Mouse (Mus musculus): ENCODE data around the gene Hoxc5. TPM values are rescaled to one million over a fixed set of nuclear protein-coding genes. Genes with fewer than 3 reads are reported as not detected.

Gene Hoxc5
- total RNA-seq, 2 experiments from 2014 or later = not detected

- 0 out of 2 replicates have a peak, but pooled peaks have one; percentile 42 for ATAC-seq (replicated peaks; ENCODE audit: poor library complexity)
These were observed 67.0 kb downstream of the Hoxc5 start for GRCm38 (mm10) chr15:103034043-103034806.

- ATAC-seq (replicated peaks; ENCODE audit: poor library complexity) = no peak
These were observed 67.7 kb downstream of the Hoxc5 start for GRCm38 (mm10) chr15:103034807-103035547.

- ATAC-seq (replicated peaks; ENCODE audit: poor library complexity) = no peak
These were observed 68.3 kb downstream of the Hoxc5 start for GRCm38 (mm10) chr15:103035548-103035881.

DNA sequence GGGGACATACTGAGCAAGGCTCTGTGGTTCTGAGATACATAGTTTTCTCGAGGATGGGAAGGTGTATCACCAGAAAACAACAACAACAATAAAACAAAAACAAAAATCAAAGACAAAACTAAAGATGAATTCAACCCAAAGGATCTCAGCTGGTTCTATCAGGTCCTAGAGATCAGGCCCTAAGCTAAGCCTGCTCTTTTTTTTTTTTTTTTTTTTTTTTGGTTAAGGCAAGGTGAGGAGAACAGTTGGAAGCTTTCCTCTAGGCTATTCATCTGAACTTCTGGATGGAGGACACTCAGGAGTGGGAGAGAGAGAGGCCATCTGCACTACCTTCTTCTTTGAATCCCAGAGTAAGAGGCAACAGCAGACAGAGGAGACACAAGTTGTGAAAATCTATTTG, 70.3 kb downstream of the Hoxc5 start:
- no peak for ATAC-seq (replicated peaks; ENCODE audit: poor library complexity)

GRCm38 (mm10) chr15:103038701-103039480, 71.6 kb downstream of the Hoxc5 start:
- no peak for ATAC-seq (replicated peaks; ENCODE audit: poor library complexity)

- ATAC-seq (replicated peaks; ENCODE audit: poor library complexity) = no peak
These were observed 72.4 kb downstream of the Hoxc5 start for GRCm38 (mm10) chr15:103039609-103040008.

DNA sequence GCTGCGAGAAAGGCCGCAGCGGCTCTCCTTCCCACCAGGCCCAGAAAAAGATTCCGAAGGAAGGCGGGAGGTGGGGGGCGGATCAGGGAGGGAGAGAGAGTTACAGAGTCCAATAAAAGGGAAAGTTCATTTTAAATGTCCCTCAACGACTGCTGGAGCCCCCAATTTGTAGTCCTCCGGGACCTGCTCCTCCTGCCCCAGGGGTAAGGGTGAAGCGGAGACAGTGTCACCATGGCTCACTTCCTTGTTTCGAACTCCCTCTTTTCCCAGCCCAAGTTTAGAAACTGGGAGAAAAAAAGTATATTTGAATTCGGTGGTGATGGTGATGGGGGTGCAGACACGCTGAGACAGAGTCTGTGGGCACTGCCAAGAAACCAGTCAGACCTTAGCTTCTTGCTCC, 73.4 kb downstream of the Hoxc5 start:
- ATAC-seq (replicated peaks; ENCODE audit: poor library complexity) = no peak

GRCm38 (mm10) chr15:103041613-103042012, 74.4 kb downstream of the Hoxc5 start:
- no peak for ATAC-seq (replicated peaks; ENCODE audit: poor library complexity)

- ATAC-seq (replicated peaks; ENCODE audit: poor library complexity) = no peak
These were observed 75.0 kb downstream of the Hoxc5 start for GRCm38 (mm10) chr15:103042209-103042608.

DNA sequence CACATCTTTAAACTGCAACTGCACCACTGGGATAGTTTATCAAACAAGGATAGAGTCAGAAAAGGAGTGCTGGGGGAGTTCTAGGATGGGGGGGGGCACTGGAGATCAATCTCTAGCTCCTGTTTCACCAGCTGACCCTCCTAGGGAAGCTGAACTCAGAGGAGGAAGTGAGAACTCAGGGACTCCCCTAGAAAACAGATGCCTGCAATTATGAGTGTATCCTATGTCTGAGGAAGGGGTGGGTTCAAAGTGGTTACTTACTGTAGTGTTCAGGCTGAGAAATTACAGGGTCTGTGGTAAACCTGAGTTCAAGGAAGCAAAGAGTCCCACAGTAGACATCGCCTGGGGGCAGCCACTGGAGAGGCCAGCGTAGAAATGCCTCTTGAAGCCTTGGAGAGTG, 84.4 kb downstream of the Hoxc5 start:
- ATAC-seq (replicated peaks; ENCODE audit: poor library complexity) = 0 out of 2 replicates have a peak, but pooled peaks have one; percentile 20

DNA sequence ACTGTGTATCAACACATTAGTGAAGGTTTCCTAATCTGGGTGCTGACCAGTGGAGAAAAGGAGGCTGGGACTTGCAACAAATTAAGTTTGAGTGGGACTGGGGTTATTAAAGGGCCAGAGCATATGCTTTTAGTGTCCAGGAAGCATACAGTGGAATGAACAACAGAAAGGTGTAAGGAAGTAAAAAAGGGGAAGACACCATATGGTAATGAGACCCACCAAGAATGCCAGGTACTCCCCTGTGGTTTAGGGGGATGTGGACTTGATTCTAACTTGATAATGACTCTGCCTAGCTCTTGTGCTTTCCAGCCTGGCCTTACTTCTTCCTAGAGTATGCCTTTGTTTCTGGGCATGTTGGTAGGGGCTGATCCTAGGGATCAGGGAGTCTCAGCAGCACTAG, 86.0 kb downstream of the Hoxc5 start:
- no peak for ATAC-seq (replicated peaks; ENCODE audit: poor library complexity)

DNA sequence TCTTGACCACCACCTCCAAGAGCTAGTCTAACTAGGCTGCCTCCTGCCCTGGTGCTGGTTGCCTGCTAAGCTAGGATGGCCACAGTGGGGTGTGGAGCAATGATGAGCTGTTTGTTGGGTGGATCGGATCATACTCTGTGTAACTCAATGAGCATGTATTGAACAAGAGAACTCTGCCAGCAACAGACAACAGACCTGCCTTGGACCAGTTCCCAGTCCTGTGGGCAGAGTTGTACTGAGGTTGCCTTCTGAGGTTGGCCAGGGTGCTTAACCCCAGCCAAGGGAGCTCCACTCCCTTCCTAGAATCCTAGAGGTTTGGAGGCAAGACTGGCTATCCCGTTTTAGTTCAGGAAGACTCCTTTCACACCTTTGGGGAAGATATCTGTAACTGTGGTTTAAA, 89.2 kb downstream of the Hoxc5 start:
- ATAC-seq (replicated peaks; ENCODE audit: poor library complexity) = no peak

DNA sequence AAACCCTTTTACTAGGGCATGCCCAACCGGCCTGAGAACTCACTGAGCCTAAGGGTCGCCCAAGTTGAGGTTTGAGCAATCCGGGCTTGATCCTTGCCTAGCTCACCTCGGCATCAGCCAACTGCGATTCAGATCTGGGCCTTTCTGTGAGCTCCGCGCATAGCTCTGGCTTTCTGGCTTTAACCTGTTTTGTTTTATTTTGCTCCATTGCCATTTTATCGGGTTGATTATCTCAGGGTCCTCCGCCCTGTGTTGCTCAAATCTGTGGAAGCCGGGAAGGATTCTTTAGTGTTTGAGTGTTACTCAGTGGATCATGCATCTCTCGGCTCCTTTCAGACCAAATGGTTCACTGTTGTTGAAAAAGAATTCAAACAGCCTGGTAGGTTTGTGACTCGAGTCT, 91.5 kb downstream of the Hoxc5 start:
- ATAC-seq (replicated peaks; ENCODE audit: poor library complexity) = no peak

DNA sequence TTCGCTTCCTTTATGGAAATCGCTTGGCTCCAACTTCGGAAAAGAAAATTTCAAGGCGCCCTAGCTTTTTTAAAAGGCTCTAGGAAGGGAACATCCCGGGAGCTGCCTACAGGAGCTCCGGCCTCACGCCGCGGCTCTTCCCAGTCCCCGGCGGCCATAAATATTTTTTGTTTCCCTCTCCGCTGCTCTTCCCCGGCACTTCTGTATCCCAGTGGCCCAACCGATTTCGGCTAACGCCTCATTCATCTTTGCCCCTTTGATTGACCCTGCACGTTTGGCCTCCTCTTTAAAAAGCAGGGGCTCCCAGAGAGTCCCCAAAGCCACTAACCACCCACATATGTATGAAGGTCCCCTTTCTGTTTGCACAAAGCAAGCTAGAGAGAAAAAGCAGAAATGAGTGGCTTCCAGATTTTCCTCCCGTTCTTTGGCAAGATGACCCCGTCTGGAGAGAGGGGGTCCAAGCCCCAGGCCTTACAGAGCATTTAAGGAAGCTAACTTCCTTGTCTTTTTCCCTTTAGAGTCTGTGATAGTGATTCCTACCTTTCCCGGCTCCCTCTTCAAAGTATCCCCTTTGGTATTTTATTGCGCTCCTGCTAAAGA, 92.2 kb downstream of the Hoxc5 start:
- ATAC-seq (replicated peaks; ENCODE audit: poor library complexity) = no peak

GRCm38 (mm10) chr15:103060021-103060340, 92.7 kb downstream of the Hoxc5 start:
- ATAC-seq (replicated peaks; ENCODE audit: poor library complexity) = no peak

GRCm38 (mm10) chr15:103060341-103061130, 93.3 kb downstream of the Hoxc5 start:
- no peak for ATAC-seq (replicated peaks; ENCODE audit: poor library complexity)

DNA sequence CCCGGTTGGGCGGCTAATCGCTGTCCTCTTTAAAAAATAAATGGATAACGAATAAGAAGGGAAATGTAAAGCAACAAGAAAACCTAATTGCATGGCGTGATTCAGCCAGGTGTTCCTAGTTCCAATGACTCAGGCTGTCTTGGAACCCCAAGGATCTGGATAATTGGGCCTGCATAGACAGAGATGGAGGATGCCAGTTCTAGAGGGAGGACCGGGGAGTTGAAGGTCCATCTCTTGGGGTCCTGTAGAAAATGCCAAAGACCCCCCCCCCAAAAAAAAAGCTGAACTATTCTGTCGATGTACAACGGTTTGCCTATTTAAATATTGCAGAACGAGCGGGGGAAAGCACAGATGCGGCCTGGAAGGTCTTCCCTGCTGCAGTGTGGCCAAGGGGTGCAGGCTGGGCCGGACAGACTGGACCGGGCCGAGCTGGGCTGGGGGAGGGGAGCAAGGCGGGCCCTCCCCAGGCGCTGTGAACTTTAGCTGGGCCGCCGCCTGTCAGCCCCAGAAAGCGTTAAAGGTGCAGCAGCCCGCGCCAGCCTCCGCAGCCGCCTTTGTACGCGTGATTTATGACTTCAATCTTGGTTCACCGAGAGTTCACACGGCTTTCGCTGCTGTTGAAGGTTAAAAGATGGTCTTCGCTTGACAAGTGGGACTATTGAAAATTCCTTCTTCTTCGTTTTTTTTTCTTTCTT, 94.0 kb downstream of the Hoxc5 start:
- no peak for ATAC-seq (replicated peaks; ENCODE audit: poor library complexity)

DNA sequence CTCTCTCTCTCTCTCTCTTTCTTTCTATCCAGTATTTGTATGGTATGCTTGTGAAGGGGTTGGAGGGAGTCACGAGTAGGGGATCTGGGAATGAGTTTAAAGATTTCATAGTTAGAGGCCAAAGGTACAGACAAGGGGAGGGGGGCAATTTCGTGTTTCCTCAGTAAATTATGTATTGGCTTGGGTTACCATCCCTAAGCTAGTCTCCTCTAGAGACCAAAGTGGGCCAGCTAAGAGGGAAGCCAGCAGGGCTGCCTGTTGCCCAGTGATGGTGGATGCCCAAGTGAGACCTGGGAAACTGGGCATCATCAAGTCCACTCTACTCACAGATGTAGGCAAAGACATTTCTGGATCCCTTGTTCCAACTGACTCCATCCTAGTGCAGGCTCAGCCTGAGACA, 94.7 kb downstream of the Hoxc5 start:
- no peak for ATAC-seq (replicated peaks; ENCODE audit: poor library complexity)

DNA sequence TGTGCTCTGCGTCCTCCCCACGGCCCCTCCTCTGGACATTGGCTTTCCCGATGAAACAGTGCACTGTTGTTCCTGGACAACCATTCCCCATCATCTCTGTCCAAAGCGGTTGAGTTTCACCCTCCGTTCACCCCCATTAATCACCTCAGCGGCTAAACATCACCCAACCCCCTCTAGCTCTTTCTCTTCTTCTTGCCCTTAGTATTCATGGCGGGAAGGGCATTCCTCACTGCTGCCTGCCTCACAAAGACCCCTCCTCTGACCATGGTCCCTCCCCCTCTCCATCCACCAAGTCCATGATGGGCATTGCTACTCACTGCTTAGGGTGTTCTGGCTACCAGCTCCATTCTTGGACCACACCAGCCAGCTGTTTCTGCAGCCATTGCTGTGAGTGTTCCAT, 98.4 kb downstream of the Hoxc5 start:
- ATAC-seq (replicated peaks; ENCODE audit: poor library complexity) = no peak
